Mouse (Mus musculus): ENCODE results near the gene Clstn1. TPM values are rescaled to one million over a fixed set of nuclear protein-coding genes. Genes with fewer than 3 reads are reported as not detected.

Clstn1 gene
- polyA plus RNA-seq, 1 experiment from 2014 or later, result 13.8 TPM

DNA sequence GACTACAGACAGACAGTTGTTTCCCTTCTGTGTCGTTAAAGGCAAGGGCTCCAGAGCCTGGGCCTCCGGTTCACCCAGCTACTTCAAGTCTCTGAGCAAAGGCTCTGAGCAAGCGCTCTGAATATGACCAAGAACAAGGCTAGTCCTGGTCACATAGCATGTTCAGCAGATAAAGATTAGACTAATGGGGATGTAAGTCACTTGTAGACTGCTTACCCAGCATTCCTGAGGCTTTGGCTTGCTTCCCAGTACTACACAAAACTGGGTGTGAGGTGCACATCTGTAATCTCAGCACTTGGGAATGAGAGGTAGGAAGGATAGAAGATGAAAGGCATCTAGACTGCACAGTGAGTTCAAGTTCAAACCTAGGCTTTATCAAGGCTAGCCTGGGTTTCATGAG lies 27.9 kb upstream of the Clstn1 start:
- WGBS (ENCODE audit: missing documents), result 61% methylated on average over 3 of the region's 3 CpGs
- Histone ChIP-seq H3K36me3 (ENCODE audit: inconsistent target) (no peaks in the 10 kb centered on the region), H3K4me3 (ENCODE audit: inconsistent target) (no peak overlapping the region), H3K79me2 (ENCODE audit: inconsistent target) (no peaks in the 10 kb centered on the region), H3K27ac (no peak overlapping the region)

DNA sequence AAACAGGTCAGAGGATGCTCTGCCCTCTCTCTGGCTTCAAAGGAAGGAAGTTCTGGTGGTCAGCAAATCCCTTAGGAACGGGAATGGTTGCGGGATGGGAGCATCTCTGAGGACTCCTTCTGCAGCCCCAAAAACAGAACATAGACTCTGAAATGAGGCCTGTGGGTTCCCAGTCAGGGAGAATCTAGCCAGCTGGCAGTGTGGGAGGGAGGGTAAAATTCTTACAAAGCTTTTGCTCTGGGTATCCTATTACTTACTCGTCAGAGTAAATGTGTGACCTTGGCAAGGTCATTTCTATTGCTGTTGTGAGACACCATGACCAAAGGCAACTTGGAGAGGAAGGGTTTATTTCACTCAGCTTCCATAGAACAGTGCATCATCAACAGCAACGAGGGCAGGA lies 24.9 kb upstream of the Clstn1 start:
- Histone ChIP-seq H3K79me2 (ENCODE audit: inconsistent target) (no peaks in the 10 kb centered on the region), H3K36me3 (ENCODE audit: inconsistent target) (no peaks in the 10 kb centered on the region), H3K4me3 (ENCODE audit: inconsistent target) (no peak overlapping the region), H3K27ac (no peak overlapping the region)
- WGBS (ENCODE audit: missing documents), result 86% methylated on average over 3 of the region's 4 CpGs

DNA sequence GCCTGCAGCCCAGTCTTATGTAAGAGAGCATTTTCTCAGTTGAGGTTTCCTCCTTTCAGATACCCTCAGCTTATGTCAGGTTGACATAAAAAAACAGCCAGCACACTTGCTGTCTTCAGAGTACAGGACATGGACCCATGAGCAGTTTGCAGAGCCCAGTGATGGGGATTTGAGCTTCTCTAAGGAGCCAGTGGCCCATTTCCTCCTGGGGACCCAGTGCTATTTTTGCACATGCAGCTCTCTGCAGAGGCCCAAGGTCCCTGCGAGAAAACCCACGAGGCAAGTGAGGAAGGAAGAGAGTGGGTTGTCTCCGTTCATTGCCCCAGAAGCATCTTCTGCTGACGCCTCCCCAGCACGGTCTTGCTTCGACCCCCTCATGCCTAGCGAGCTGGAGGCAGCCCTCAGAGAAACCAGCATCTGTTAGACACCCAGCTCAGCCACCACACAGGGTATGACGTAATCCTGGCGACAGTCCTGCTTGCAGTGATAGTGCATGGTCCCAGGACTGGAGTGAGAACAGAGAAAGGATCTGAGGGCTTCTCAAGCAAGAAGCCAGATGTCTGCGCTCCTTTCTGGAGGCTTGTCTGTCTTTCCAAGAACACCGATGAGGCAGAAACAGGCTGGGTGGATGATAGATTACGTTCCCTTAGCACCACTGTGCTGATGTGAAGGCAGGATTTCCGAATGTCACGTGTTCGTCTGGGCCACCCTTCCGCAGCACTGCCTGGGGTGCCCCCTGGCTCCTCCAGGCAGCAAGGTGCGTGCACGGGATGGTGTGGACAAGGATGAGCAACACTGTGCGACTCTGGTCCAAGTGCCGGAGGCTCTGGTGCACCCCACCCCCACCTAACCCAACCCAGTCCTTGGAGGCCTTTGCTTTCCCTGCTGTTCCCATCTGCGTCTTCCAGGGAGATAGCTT lies 24.0 kb upstream of the Clstn1 start:
- WGBS (ENCODE audit: missing documents), result 32% methylated on average over 21 of the region's 21 CpGs
- Histone ChIP-seq H3K27ac (no peak overlapping the region), H3K79me2 (ENCODE audit: inconsistent target) (no peaks in the 10 kb centered on the region), H3K36me3 (ENCODE audit: inconsistent target) (no peaks in the 10 kb centered on the region), H3K4me3 (ENCODE audit: inconsistent target) (no peak overlapping the region)

DNA sequence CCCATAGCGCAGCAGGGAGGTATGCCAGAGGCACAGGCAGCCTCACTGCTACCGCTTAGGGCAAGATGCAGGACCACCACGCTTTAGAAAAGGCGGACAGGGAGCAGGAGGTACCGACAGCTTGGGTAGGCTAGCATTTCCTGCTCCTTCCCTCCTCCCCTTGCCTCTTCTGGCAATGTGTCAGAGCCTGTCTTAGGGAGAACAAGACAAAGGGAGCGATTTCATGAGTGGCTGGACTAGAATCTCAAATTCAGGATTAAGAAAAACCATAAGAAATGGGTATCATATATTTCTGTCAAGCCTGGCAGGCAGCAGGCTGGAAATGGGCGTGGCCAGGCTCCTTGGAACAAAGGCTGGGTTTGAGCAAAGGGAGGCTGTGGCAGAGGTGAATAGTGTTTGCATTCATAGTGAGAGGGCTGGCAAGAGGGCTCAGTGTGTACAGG lies 23.3 kb upstream of the Clstn1 start:
- Histone ChIP-seq H3K4me3 (ENCODE audit: inconsistent target) (no peak overlapping the region), H3K36me3 (ENCODE audit: inconsistent target) (no peaks in the 10 kb centered on the region), H3K27ac (no peak overlapping the region), H3K79me2 (ENCODE audit: inconsistent target) (no peaks in the 10 kb centered on the region)
- WGBS (ENCODE audit: missing documents), result 57% methylated on average over 7 of the region's 7 CpGs

DNA sequence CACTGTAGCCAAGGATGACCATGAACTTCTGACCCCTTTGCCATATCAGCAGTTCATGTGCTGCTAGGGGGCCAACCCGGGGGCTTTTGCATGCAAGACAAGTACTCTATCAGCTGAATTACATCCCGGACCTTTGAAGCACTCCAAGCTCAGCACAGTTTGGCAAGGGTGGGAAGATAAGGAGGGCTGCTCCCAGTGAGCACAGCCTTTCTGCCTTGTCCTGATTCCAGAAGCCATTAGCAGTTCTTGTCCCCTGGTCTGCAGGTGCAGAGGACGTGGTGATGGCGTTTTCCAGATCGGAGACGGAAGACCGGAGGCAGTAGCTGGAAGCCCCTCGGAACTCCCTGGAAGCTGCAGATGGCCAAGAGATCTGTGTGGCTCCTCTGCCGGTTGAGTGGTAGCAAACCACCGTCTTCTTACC lies 22.3 kb upstream of the Clstn1 start:
- WGBS (ENCODE audit: missing documents), result 90% methylated on average over 10 of the region's 10 CpGs
- Histone ChIP-seq H3K27ac (no peak overlapping the region), H3K79me2 (ENCODE audit: inconsistent target) (no peaks in the 10 kb centered on the region), H3K36me3 (ENCODE audit: inconsistent target) (no peaks in the 10 kb centered on the region), H3K4me3 (ENCODE audit: inconsistent target) (no peak overlapping the region)

DNA sequence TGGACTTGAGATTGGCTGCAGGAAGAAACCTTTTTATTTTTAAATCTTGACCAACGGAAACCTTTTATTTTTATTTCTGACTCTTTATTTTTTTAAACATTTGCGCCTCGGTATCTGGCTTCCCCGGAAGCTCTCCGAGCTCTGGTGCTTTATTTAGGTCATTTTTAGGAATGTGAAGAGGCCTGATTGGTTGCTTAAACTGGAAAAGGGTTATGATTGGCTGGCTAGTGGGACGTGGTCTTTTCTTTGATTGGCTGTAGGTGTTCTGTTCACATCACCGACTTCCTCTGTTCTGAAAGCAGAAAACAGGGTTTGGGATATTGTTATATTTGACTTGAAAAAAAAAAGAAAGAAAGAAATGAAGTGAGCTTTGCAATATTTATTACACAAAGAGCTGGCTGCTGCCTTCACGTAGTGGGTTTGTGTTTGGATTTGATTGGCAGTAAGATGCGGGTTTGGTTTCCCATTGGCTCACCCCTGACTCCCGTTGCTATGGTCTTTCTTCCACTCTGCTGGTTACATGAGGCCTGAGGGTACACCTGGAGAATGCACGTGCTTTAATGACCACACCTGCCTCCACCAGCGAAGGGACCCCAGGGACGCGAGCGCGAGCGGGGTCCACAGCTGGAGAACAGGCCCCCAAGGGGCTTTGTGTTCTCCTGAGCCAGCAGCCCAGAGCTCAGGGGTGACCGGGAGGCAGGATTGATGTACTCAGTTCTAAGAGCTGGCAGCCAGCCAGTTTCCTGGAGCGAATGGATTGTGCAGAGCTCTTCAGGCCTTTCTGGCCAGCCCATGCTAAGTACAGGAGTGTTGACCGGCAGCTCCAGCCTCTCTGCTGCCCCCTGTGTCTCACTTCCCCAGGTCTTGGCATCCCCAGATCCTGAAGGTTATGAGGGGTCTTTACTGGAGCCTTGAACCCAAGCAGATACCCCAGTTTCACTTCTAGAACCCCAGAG lies 21.5 kb upstream of the Clstn1 start:
- Histone ChIP-seq H3K4me3 (ENCODE audit: inconsistent target) (no peak overlapping the region), H3K79me2 (ENCODE audit: inconsistent target) (no peaks in the 10 kb centered on the region), H3K36me3 (ENCODE audit: inconsistent target) (no peaks in the 10 kb centered on the region), H3K27ac (no peak overlapping the region)
- 92% methylated on average over 20 of the region's 20 CpGs for WGBS (ENCODE audit: missing documents)

DNA sequence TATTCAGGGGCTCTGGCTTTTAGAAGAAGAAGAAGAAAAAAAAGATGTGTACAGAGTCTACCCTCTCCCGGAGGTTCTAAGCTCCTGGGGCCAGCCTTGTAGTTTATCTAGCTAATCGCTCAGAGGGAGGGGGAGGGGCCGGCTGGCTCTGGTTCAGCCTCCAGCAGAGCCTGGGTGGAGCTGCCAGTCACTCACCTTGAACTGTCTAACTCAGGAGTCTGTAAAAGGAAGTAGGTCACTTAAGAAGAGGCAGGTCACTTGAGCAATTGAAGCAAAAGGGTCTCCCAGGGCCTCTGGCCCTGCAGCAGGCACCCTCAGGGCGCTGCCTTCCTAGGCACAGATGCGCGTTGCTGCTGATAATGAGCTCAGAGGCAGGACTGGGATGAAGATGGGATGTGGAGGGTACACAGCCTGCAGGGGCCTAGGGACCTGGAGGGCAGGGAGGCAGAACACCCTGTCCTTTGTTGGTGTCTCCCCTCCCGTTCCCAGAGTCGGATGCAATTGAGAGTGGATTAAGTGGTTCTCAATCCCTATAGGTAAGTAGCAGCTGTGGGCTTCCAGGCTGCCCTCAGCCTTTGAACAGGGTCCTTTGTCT lies 18.7 kb upstream of the Clstn1 start:
- H3K4me3 ChIP-seq (ENCODE audit: inconsistent target), result no peak overlapping the region
- no peak overlapping the region for H3K27ac ChIP-seq
- no peaks in the 10 kb centered on the region for H3K79me2 ChIP-seq (ENCODE audit: inconsistent target)
- no peaks in the 10 kb centered on the region for H3K36me3 ChIP-seq (ENCODE audit: inconsistent target)
- 78% methylated on average over 8 of the region's 8 CpGs for WGBS (ENCODE audit: missing documents)

DNA sequence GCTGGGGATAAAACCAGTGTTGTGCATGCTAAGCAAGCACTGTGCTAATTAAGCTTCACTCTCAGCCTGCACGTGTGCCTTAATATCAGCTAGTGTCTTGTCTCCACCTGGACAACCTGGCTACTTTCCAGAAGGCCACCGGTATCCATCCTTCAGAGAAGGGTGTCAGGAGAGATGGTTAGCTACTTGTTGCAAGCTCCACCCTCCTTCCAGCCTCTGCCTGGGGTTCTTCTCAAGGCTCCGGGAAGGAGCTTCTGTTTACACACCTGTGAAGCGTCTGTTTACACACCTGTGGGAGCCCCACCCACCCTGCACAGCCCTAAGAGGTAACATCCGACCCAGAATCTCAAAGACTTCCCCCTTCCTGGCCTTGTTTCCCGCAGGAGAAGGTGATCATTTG lies 17.6 kb upstream of the Clstn1 start:
- 83% methylated on average over 6 of the region's 6 CpGs for WGBS (ENCODE audit: missing documents)
- H3K27ac ChIP-seq, result no peak overlapping the region
- no peak overlapping the region for H3K4me3 ChIP-seq (ENCODE audit: inconsistent target)
- no peaks in the 10 kb centered on the region for H3K79me2 ChIP-seq (ENCODE audit: inconsistent target)
- H3K36me3 ChIP-seq (ENCODE audit: inconsistent target), result no peaks in the 10 kb centered on the region

DNA sequence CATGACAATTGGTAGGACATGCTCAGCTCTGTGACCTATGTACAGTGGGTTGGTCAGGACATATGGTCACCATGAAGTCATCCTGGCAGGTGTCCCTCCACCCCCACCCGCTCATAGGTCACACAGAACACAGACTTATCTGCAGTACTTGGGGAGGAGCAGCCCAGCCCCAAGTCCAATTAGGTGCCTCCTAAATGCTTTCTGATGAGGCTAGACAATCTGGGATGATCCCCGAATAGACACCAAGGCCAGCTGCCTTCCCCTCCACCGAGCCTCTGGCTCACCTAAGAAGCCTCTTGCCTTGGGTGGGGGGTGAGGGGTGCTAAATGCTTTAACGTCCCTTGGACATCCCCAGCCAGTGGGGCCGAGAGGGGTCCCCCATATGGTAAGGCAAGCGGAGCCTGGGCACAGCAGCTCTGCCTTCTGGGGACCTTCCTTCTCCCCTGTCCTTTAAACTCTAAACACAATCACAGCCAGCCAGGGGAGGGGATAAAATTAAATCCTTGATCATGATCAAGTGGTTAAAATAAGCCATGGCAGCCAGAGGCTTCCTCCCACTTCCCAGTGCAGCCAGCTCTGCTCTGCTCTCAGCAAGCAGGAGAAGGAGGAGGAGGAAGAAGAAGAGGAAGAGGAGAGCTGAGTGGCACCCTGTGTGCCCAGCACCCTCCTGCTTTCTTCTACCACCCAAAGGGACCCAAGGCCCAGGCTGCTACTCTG lies 16.3 kb upstream of the Clstn1 start:
- 88% methylated on average over 6 of the region's 6 CpGs for WGBS (ENCODE audit: missing documents)
- no peaks in the 10 kb centered on the region for H3K36me3 ChIP-seq (ENCODE audit: inconsistent target)
- H3K79me2 ChIP-seq (ENCODE audit: inconsistent target), result no peaks in the 10 kb centered on the region
- no peak overlapping the region for H3K4me3 ChIP-seq (ENCODE audit: inconsistent target)
- H3K27ac ChIP-seq, result no peak overlapping the region

DNA sequence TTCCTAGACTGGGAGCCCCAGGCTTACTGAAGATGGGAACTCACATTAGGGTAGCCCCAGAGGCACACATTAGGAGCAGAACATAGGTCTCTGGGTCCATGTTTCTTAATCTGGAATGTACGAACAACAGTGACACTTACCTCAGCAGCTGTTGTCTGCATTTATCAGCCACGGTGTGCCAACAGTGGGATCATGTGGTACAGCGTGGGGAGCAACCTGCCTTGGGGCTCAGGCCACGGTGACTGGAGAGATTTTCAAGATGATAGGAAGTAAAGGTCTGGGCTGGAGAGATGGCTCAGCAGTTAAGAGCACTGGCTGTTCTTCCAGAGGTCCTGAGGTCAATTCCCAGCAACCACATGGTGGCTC lies 15.8 kb upstream of the Clstn1 start:
- Histone ChIP-seq H3K4me3 (ENCODE audit: inconsistent target) (no peak overlapping the region), H3K27ac (no peak overlapping the region), H3K36me3 (ENCODE audit: inconsistent target) (no peaks in the 10 kb centered on the region), H3K79me2 (ENCODE audit: inconsistent target) (no peaks in the 10 kb centered on the region)
- 24% methylated on average over 4 of the region's 4 CpGs for WGBS (ENCODE audit: missing documents)

DNA sequence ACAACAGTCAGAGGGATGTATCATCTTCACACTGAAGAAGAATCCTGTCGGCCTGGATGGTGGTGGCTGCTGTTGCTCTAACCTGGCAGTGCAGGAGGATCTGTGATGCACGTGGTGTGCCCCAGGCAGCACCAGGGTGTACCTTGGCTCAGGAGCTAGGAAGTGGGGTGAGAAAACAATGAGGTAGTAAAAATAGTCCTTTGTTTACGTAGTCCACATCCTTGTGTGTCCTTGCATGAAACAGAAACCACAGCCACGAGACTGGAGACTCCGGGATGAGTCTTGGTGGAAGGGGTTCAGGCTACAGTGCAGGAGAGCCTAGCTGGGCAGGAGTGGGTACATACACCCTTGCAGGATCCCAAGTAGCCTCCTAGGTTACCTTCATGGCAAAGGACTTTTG lies 15.1 kb upstream of the Clstn1 start:
- 72% methylated on average over 5 of the region's 5 CpGs for WGBS (ENCODE audit: missing documents)

DNA sequence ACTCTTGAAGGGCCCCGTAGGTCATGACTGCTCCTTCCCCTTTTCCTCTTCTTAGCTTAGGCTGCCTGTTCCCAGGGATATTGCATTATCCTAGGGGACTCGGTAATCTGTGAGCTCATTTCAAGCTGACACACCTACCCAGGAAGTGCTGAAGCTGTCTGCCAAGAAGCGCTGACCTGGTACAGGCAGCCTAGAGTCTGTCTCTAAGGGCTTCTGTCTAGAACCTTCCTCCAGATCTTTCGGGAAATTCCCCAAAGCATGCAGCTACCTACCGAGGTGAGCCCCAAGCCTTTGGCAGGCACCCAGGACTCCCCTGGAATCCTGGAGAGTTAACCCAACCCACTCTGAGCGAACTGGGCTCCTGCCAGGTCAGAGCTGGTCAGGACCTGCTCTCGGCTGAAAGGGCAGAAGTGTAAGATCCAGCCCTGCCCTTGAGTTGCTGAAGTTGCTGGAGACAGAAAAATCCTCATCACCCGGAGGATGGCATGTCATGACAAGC lies 14.6 kb upstream of the Clstn1 start:
- WGBS (ENCODE audit: missing documents), result 35% methylated on average over 8 of the region's 8 CpGs
- Histone ChIP-seq H3K4me3 (ENCODE audit: inconsistent target) (no peak overlapping the region), H3K36me3 (ENCODE audit: inconsistent target) (no peaks in the 10 kb centered on the region), H3K27ac (no peak overlapping the region), H3K79me2 (ENCODE audit: inconsistent target) (no peaks in the 10 kb centered on the region)

More for the DNA sequence above, 15.1 kb upstream of the Clstn1 start:
- H3K36me3 ChIP-seq (ENCODE audit: inconsistent target), result no peaks in the 10 kb centered on the region
- H3K27ac ChIP-seq, result no peak overlapping the region
- no peak overlapping the region for H3K4me3 ChIP-seq (ENCODE audit: inconsistent target)
- H3K79me2 ChIP-seq (ENCODE audit: inconsistent target), result no peaks in the 10 kb centered on the region

DNA sequence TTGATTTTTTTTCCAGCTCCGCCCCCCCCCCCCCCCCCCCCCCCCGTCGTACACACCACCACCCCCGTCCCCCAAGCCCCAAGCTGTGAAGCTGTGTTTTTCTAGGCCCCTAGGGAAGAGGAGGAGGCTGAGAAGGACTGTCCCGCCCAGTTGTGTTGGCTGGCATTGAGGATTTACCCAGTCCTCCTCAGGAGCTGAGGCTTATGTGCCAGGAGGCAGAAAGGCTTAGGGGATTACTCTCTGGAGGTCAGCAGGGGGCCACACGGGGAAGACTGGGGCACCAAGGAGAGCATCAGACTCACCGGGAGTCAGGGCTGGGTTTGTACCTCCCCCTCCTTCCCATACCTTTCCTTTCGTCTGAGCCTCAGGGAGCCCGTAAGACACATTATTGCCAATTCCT lies 13.8 kb upstream of the Clstn1 start:
- no peaks in the 10 kb centered on the region for H3K79me2 ChIP-seq (ENCODE audit: inconsistent target)
- no peak overlapping the region for H3K4me3 ChIP-seq (ENCODE audit: inconsistent target)
- no peaks in the 10 kb centered on the region for H3K36me3 ChIP-seq (ENCODE audit: inconsistent target)
- H3K27ac ChIP-seq, result no peak overlapping the region
- WGBS (ENCODE audit: missing documents), result 81% methylated on average over 5 of the region's 9 CpGs

DNA sequence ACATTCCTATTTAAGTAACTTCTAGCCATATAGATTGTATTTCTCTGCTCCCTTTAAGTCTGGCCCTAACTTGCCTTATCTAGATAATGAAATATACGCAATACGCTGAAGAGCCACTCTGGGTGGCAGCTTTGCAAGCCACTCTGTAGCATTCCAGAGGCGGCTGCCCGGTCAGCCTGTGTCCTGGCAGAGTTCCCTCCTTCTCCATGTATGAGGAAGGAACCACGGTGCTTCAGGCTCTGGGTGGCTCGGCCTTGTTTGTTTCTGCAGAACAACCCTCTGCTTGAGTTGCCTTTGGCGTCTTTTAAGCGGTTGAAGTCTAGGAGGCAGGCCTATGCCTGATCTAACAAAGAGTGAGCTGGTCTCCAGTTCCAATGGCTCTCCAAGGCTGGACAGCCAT lies 13.4 kb upstream of the Clstn1 start:
- H3K27ac ChIP-seq, result no peak overlapping the region
- no peaks in the 10 kb centered on the region for H3K79me2 ChIP-seq (ENCODE audit: inconsistent target)
- no peaks in the 10 kb centered on the region for H3K36me3 ChIP-seq (ENCODE audit: inconsistent target)
- H3K4me3 ChIP-seq (ENCODE audit: inconsistent target), result no peak overlapping the region
- 91% methylated on average over 8 of the region's 8 CpGs for WGBS (ENCODE audit: missing documents)

All from macrophage (primary cell).